Mouse (Mus musculus) fibroblast of lung, adult 2 months (primary cell): ENCODE results near the gene Nxn.

Source experiments
- DNase-seq: peaks from one replicate; pipeline ENCODE4 v3.0.0-alpha.2; 2011; ENCODE audit warnings: low read depth

Gene Nxn

GRCm38 (mm10) chr11:76398798-76399586 is at the start of gene Nxn:
Gene Nxn (minus strand): TSS chr11:76399140.
- peak; percentile 64 for DNase-seq

GRCm38 (mm10) chr11:76446251-76446650 is 47.3 kb upstream of the Nxn start:
- no peak for DNase-seq

- DNase-seq, result no peak
These were observed 46.5 kb upstream of the Nxn start for GRCm38 (mm10) chr11:76445459-76445858.

- no peak for DNase-seq
These were observed 40.7 kb upstream of the Nxn start for GRCm38 (mm10) chr11:76439666-76440065.

GRCm38 (mm10) chr11:76436864-76437437 is 38.0 kb upstream of the Nxn start:
- DNase-seq, result peak; percentile 30

- DNase-seq, result no peak
These were observed 37.1 kb upstream of the Nxn start for GRCm38 (mm10) chr11:76436009-76436408.

GRCm38 (mm10) chr11:76429966-76430631 is 31.2 kb upstream of the Nxn start:
- DNase-seq, result no peak

- DNase-seq, result no peak
These were observed 30.6 kb upstream of the Nxn start for GRCm38 (mm10) chr11:76429556-76429955.

- DNase-seq, result no peak
These were observed 30.1 kb upstream of the Nxn start for GRCm38 (mm10) chr11:76429046-76429445.

- no peak for DNase-seq
These were observed 28.8 kb upstream of the Nxn start for GRCm38 (mm10) chr11:76427781-76428180.

GRCm38 (mm10) chr11:76425749-76426148 is 26.8 kb upstream of the Nxn start:
- DNase-seq, result no peak

- no peak for DNase-seq
These were observed 22.0 kb upstream of the Nxn start for GRCm38 (mm10) chr11:76420896-76421295.

- no peak for DNase-seq
These were observed 20.2 kb upstream of the Nxn start for GRCm38 (mm10) chr11:76419179-76419578.

- no peak for DNase-seq
These were observed 19.5 kb upstream of the Nxn start for GRCm38 (mm10) chr11:76418423-76418822.

- peak; percentile 51 for DNase-seq
These were observed 17.0 kb upstream of the Nxn start for GRCm38 (mm10) chr11:76415985-76416384.

- DNase-seq, result peak; percentile 78
These were observed 16.1 kb upstream of the Nxn start for GRCm38 (mm10) chr11:76415001-76415400.

- DNase-seq, result no peak
These were observed 14.3 kb upstream of the Nxn start for GRCm38 (mm10) chr11:76413202-76413601.

- DNase-seq, result peak; percentile 40
These were observed 11.9 kb upstream of the Nxn start for GRCm38 (mm10) chr11:76410826-76411225.

- peak; percentile 98 for DNase-seq
These were observed 8.0 kb upstream of the Nxn start, which contains the start of gene Timm22 for GRCm38 (mm10) chr11:76406702-76407583. Gene Timm22 (plus strand): TSS chr11:76406952.

GRCm38 (mm10) chr11:76405626-76406264 is 6.8 kb upstream of the Nxn start:
- DNase-seq, result no peak

GRCm38 (mm10) chr11:76405113-76405512 is 6.2 kb upstream of the Nxn start:
- DNase-seq, result no peak

- DNase-seq, result no peak
These were observed 2.5 kb upstream of the Nxn start for GRCm38 (mm10) chr11:76401398-76401797.
